Mouse (Mus musculus) erythroblast, embryonic 14.5 days (primary cell): ENCODE measurements at regions not wholly inside any gene's neighbourhood (a gene's known extent, or its start where the extent isn't known, plus 50 kb on each side); places are given as distances from the start of the nearest gene placed in this dataset.

Source experiments
- H3K27me3 ChIP-seq: 2 replicates; pipeline ENCODE4 v1.6.1; 2012; ENCODE audit warnings: inconsistent platforms; ENCODE audit not compliant: control insufficient read depth
- H3K36me3 ChIP-seq: 2 replicates; pipeline ENCODE4 v1.6.1; 2012; ENCODE audit warnings: mild to moderate bottlenecking, inconsistent platforms; ENCODE audit not compliant: control insufficient read depth
- H3K4me1 ChIP-seq: 2 replicates; pipeline ENCODE4 v1.6.1; 2012; ENCODE audit warnings: inconsistent platforms; ENCODE audit not compliant: control insufficient read depth
- H3K4me3 ChIP-seq: replicated peaks from 2 replicates; pipeline ENCODE3; 2012; ENCODE audit warnings: moderate library complexity, mild to moderate bottlenecking, inconsistent platforms
- H3K9me3 ChIP-seq: 2 replicates; pipeline ENCODE4 v1.6.1; 2012; ENCODE audit warnings: low read length, inconsistent platforms, mixed read lengths; ENCODE audit not compliant: control insufficient read depth
- GATA1 ChIP-seq: IDR thresholded peaks from 2 replicates; pipeline ENCODE4 v1.6.1; 2012; ENCODE audit warnings: low read length, inconsistent platforms, mixed read lengths
- TAL1 ChIP-seq: IDR thresholded peaks from 3 replicates; pipeline ENCODE4 v1.6.1; 2012; ENCODE audit warnings: low read length, inconsistent platforms, mixed read lengths

DNA sequence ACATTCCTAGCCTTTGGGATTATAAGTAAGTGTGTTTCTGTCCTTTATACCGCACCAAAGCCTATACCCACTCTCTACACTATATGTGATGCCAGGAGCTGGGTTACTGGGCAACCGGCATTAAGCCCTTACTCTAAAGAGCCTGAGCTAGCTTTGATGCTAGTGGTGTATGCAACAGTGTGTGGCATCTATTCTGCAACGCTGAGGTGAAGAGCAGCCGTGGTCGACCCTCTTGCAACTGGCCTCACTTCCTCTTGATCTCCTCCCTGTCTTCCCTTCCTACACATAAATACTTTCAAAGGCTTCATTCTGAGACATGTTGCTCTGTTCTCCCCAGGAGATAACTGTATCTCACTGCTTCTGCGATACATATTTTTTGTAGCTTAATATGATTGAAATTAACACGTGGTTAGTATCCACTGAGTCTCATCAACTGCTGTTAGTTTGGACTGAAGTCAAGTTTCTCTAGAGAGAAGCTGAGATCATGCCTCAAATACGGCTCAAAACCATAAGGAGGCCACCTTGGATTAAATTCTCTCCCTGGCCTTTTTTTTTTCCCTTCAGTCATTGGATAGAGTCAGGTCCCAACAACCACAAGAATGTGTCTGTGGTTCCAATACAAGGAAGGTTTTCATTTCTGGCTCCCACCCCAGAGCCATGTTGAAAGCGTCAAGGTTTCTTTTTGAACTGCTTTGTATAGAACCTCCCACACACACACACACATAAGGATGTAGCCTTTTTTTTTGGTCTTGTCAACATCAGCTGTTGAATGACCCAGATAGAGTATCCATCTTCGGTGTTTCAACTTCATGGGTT lies 191.2 kb upstream of the Jmjd1c start:
- no peaks in the 10 kb centered on the region for H3K9me3 ChIP-seq

DNA sequence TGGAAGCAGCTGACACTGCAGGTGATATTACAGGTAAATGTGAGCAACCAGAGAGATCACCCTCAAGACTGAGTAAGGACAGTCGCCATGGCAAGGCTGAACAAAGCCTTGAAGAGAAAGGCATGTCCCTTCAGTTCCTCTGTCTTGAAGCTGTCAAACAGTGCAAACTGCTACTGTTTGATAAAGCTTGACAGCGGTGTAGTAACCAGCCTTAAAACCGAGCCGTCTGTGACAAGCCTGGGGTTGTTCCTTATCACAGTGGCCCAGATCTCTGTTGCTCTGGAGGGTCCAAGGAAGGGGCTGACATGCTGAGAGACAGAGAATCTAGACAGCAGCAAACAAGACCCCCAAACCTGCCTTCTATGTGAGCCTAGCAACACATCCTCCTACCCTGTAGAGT lies 188.1 kb upstream of the Jmjd1c start:
- Histone ChIP-seq H3K27me3 (peaks cover 5% of the 10 kb centered on the region), H3K4me3 (no peak overlapping the region), H3K36me3 (no peaks in the 10 kb centered on the region), H3K9me3 (no peaks in the 10 kb centered on the region), H3K4me1 (peaks cover 15% of the 10 kb centered on the region)
- TF ChIP-seq TAL1 (no peak), GATA1 (no peak)

More for the DNA sequence above, 191.2 kb upstream of the Jmjd1c start:
- Histone ChIP-seq H3K4me3 (no peak overlapping the region), H3K4me1 (peaks cover 8% of the 10 kb centered on the region), H3K36me3 (no peaks in the 10 kb centered on the region), H3K27me3 (no peaks in the 10 kb centered on the region; the same call in 1 of the 2 replicates)
- TF ChIP-seq GATA1: no peak
- TF ChIP-seq TAL1: no peak

DNA sequence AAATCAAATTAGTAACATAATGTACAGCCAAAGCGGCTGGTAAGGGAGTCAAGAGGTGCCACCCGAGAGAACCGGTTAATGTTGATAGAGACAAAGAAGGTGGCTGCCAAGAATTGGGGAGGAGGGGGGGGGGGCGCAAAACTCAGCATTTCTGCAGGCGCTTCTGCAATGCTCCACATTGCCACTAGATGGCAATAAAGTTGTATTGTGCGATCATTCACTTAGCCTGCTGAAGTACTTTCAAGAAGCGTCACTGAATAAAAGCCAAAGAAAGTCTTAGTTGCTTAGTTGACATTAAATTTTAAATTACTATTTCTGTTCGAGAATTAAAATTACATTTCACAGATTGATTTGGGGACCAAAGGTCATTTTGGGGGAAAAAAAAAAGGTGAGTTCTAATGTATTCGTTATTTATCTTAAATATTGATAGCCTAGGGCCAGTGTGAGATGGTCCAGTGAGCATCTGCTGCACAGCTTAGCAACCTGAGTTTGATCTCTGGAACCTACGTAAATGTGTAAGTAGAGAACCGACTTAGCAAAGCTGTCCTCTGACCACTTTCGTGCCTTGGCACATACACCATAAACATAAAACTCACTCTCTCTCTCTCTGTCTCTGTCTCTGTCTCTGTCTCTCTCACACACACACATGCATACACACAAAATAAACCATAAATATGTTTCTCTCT lies 186.6 kb upstream of the Jmjd1c start:
- Histone ChIP-seq H3K27me3 (peaks cover 9% of the 10 kb centered on the region), H3K9me3 (no peaks in the 10 kb centered on the region), H3K4me1 (peaks cover 15% of the 10 kb centered on the region), H3K4me3 (no peak overlapping the region), H3K36me3 (no peaks in the 10 kb centered on the region)
- TF ChIP-seq TAL1 (no peak), GATA1 (no peak)

DNA sequence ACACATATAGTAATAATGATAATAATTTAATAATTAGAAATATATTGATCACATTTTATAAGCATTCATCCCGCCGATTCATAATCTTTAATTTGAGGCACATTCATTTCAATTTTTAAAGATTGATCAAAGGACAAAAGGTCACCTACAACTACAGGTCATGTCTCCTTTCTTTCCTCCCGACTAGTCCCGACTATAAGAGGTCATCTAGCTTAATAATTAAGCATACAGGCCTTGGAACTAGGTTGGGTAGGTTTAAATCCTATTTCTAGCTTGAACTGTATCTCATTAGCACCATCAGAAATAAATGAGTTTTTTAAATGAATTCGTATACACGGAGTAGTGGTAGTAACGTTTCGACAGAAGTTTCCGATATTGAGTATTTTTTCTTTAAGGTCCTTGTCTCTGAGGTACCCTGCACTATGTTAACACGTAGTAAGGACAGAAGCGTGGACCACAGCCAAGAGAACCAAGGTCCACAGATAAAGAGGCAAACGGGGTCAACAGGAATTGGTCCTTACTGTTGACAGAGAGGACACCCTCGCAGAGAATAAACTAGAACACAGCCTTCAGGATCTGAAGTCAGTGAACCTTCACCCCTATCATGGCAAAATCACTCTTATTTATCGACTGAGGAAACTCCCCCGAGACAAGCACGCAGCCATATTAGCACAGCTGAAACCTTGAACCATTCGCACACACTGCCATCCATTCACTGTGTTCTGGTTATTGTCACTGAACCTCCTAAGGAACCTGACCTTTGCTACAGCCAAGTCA lies 185.8 kb upstream of the Jmjd1c start:
- TF ChIP-seq GATA1 (no peak), TAL1 (no peak)
- Histone ChIP-seq H3K4me1 (peaks cover 15% of the 10 kb centered on the region), H3K4me3 (no peak overlapping the region), H3K9me3 (no peaks in the 10 kb centered on the region), H3K36me3 (no peaks in the 10 kb centered on the region), H3K27me3 (peaks cover 9% of the 10 kb centered on the region)

DNA sequence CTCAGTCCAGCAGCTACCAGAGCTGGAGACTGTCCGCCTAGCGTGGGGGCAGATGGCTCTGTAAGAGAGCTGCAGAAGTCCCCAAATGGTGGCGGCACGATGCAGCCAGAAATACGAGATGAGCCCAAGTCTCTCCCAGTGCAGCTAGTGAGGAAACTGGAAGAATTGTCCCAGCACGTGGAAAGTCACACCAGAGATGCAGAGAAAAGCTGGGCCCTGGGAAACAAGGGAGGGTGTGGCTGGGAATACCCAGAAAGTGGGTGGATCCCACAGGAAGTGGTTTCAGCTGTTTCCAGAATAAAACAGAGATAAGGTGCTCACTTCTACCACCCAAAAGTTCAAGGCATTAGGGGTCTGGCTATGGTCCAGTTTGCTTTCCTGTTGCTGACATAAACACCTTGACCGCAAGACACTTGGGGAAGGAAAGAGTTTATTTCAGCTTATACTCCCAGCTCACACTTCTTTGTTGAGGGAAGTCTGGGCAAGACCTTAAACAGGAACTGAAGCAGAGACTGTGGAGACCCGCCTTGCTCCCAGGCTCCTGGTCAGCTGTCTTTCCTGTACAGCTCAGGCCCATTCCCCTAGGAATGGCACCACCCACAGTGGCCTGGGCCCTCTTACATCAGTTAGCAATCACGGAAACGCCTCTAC lies 184.5 kb upstream of the Jmjd1c start:
- H3K9me3 ChIP-seq: no peaks in the 10 kb centered on the region
- no peak overlapping the region for H3K4me3 ChIP-seq
- H3K4me1 ChIP-seq: peaks cover 15% of the 10 kb centered on the region

DNA sequence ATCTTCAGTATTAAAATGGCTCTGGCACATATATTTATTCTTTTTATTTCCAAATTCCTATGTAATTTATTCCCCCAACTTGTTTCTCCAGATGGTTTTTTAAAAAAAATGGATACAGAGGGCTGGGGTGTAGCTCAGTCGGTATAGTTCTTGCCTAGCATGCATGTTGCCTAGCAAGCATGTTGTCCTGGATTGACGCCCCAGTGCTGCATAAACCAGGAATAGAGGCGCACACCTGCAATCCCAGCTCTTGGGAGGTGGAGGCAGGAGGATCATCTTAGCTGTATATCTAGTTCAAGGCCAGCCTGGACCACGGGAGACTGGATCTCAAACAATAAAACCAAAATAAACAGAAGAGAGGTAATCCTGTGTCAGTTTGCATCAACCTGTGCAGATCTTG lies 183.5 kb upstream of the Jmjd1c start:
- Histone ChIP-seq H3K4me3 (no peak overlapping the region), H3K36me3 (no peaks in the 10 kb centered on the region), H3K9me3 (no peaks in the 10 kb centered on the region), H3K27me3 (peaks cover 9% of the 10 kb centered on the region), H3K4me1 (peaks cover 15% of the 10 kb centered on the region)
- TF ChIP-seq TAL1: no peak
- TF ChIP-seq GATA1: no peak

More for the DNA sequence above, 184.5 kb upstream of the Jmjd1c start:
- H3K27me3 ChIP-seq: peaks cover 9% of the 10 kb centered on the region
- TF ChIP-seq GATA1: no peak
- TF ChIP-seq TAL1: no peak
- no peaks in the 10 kb centered on the region for H3K36me3 ChIP-seq

DNA sequence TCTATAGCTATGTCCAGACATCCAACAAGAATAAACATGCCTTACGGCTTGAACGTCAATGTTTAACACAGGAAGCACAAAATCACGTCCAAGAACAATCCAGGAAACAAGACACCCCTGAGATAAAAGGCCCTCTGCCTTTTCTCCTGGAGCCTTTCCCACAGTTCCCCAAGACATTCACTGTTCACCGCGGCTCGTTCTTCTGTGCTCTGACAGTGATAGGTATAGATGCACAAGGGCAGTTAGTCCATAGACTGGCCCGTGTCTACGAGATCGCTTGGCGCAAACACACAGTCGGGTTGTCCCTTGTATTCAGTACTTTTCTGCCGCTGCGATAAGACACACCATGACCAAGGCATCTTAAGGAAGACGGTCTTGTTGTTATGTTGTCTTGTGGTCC lies 182.7 kb upstream of the Jmjd1c start:
- peaks cover 9% of the 10 kb centered on the region for H3K27me3 ChIP-seq
- no peaks in the 10 kb centered on the region for H3K9me3 ChIP-seq

DNA sequence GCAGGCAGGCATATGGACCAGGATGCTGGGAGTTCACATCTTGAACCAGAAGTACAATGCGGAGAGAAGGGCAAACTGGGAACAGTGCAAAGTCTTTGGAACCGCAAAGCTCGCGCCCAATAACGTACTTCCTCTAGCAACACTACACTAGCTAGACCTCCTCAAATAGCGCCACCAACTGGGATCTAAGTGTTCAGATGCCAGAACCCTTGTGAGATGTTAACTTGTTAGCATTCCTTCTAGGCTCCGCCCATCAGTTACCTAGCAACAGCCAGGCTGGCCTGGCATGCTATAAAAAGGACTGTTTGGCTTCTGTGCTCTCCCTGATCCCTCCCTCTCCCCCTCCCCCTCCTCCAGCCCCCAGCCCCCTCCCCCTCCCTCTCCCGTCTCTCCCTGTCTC lies 182.3 kb upstream of the Jmjd1c start:
- H3K36me3 ChIP-seq: no peaks in the 10 kb centered on the region
- H3K4me3 ChIP-seq: no peak overlapping the region
- peaks cover 9% of the 10 kb centered on the region for H3K27me3 ChIP-seq
- H3K4me1 ChIP-seq: peaks cover 9% of the 10 kb centered on the region
- no peaks in the 10 kb centered on the region for H3K9me3 ChIP-seq
- TF ChIP-seq TAL1 (no peak), GATA1 (no peak)

More for the DNA sequence above, 182.7 kb upstream of the Jmjd1c start:
- peaks cover 10% of the 10 kb centered on the region for H3K4me1 ChIP-seq
- no peak overlapping the region for H3K4me3 ChIP-seq
- H3K36me3 ChIP-seq: no peaks in the 10 kb centered on the region
- TF ChIP-seq TAL1 (no peak), GATA1 (no peak)
